Mouse (Mus musculus) monocyte, adult 2 months (primary cell): ENCODE data around the gene Chchd6.

Experiments used
- DNase-seq, 2 experiments: peaks; one replicate each; pipeline ENCODE4 v3.0.0; 2022; ENCODE audit warnings: low spot score in 2 of 2, low read depth in 1 of 2

The Chchd6 gene

GRCm38 (mm10) chr6:89361418-89362280, 233.8 kb downstream of the Chchd6 start:
- DNase-seq = no peak

GRCm38 (mm10) chr6:89360709-89361417, 234.6 kb downstream of the Chchd6 start:
- no peak for DNase-seq

GRCm38 (mm10) chr6:89359771-89360708, 235.4 kb downstream of the Chchd6 start:
- DNase-seq = no peak

GRCm38 (mm10) chr6:89359192-89359591, 236.3 kb downstream of the Chchd6 start:
- DNase-seq = no peak

DNA sequence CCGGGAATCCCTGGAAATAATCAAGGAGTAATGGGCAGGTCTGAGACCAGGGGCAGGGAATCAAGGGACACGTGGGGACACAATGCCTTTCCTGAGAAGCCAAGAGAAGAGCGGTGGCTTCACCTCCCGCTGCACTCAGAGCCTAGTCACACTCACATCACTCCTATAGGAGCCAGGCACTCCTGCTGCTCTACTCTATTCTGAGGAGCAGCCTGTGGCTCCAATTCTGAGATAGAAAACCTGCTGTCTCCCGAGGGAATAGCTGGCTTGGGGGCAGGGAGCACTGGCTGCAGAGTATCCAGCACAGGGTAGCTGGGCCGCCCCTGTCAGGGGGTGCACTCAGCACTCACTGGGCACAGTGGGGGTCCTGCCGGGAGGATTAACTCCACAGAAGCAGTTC, 239.8 kb downstream of the Chchd6 start:
- no peak for DNase-seq

DNA sequence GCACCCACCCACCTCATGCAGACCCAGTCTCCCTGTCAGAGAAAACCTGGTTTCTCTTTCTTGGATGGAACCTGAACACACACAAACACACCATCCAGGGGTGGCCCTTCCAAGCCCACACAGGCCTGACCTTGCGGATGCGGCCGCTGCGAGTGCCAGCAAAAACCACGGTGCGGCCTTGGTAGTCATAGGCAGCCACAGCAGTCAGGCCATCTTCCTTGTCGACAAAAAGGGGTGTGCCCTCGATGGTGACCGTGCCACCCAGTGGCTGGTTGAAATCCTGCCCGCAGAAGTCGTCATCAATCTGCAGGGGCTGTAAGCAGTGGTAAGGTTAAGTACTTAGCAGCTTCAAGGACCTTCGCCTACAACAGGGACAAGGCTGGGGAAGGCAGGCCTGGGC, 240.7 kb downstream of the Chchd6 start:
- DNase-seq = no peak

DNA sequence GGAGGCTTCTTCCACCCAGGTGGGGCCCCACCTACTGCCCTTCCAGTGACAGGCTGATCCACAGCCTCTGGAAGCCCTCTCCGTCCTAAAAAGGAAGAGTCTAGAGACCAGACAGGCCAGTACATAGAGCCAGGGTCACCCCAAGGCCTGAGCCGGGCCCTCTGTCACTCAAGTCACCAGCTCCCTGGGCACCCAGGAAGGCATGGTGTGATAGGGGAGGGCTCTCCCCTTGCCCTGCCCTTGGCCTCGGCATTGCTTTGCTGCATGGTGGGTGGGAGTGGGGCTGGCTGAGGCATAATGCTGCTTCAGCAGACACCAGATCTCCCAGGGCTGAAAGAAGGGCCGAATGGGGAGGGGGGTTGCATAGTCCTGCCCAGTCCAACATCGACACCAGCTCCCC, 241.4 kb downstream of the Chchd6 start:
- DNase-seq = no peak

DNA sequence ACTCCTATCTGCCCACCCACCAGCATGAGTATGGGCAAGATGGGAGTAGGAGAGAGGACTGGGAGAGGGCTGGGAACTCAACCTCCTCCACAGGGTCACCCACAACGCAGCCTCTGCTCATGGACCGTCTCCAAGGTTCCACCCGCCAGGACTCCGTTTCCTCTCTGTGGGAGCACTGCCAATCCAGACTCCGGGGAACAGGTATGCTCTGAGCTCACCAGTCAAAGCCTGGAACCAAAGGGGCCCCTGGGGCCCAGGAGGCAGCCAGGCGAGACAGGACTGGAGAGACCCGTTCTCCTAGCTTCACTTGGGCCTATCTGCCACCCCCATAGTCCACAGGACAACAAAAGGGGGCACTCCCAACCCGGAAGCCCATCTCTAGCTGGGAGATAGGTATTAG, 242.4 kb downstream of the Chchd6 start:
- no peak for DNase-seq

DNA sequence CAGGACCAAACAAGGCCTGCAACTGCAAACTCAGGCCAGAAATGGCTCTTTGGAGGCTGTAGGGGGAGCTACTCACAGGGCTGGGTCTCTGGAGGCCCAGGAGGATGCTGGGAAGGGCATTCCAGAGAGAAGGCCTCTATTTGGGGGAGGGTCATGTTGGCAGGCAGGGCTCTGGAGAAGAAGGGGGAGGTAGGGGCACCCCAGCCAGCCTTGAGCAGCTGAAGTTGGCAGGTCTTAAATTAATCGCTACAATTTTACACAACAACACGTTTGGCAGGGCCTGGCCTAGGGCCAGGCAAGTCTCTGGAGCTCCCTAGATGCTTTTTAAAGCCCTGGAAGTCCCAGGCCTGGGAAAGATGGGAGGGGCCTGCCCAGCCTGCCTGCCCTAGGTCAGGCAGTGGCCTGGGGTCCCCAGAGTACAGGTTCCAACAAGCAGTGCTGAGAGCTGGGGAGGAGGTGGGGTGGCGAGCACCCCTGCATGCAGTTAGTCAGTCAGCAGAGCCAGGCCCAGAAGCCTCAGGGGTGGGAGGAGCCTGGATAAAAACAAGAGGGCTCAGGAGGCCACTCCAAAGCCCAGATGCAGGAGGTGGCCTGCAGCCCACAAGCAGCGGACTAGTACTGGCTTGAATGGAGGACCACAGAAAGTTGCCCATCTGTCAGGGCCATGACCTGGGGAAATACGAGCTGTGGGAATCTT, 243.9 kb downstream of the Chchd6 start:
- no peak for DNase-seq

- DNase-seq = no peak
Measured at GRCm38 (mm10) chr6:89350520-89350919, 244.9 kb downstream of the Chchd6 start.

DNA sequence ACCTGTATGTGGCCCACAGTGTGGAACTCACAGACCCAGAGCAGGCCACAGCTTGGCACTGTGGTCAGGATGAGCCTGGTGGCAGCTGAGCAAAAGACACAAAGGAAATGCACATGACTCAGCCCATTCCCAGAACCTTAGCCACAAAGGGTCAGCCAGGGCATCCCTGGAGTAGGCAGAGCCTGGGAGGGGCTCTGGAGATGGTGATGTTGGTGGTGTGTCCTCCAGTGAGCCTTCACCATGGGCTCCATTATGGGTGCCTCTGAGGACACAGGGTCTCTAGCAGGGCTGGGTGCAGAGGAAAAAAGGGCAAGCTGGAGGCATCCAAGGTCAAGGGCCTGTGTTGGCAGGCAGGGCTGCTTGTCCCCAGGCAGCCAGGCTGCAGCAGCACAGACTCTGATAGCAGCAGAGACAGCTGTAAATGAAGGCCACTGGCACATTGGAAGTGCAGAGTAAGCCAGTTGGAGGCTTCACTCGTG, 245.4 kb downstream of the Chchd6 start:
- no peak for DNase-seq

GRCm38 (mm10) chr6:89348363-89348762, 247.1 kb downstream of the Chchd6 start:
- DNase-seq = no peak

GRCm38 (mm10) chr6:89347792-89348191, 247.7 kb downstream of the Chchd6 start:
- DNase-seq = no peak

- DNase-seq = no peak
Measured at GRCm38 (mm10) chr6:89345855-89346254, 249.6 kb downstream of the Chchd6 start.

DNA sequence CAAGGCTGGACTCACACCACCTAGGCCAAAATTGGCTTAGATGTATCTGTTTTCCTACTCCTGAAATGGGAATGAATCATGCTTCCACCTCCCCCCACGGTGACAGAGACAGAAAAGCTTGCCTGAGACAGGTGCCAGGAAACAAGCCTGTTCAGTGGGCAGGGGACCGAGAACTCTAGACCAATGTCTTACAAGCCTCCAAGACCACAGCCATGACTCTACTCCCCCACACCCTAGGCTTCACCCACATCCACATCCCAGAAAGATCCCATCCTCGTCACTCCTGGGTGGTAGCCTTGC, 250.0 kb downstream of the Chchd6 start:
- DNase-seq = no peak

DNA sequence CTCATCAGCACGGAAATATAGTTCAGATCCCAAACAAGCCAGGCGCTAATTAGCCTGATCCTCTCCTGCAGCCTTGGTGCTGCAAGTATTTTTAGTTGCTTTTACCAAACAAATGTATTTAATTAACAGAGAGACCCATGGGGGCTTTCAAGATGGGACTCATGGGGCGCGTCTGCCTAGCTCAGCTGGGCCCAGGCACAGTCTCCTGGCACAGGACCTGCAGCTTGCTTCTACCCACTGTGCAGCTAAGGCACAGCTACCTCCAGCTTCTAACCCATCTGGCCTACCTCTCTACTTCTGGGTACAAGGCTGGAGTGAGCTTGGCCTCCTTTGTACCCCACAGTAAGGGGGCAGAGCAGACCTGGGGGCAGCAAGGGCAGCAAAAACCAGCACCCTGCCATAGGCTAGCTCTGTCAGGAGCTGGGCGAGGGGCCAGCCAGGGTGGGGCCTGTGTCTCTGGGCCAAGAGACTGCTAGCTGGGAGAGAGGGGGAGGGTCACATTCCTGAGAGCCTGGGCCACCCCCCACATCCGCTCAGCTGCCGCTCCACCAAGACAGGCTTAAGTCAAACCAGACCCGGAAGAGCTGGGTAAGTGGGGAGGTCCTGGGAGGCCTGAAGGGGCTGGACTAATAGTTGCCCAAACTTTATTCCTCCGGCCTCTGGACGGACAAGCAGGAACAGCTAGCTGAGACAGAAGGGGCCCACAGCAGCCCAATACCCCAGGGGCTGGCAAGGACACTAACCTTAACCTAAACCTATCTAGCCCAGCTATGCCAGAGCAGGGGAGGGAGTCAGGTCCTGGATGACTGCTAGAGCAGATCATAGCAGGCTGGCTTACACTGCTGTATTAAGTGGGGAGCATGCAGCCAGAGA, 250.6 kb downstream of the Chchd6 start:
- DNase-seq = no peak

DNA sequence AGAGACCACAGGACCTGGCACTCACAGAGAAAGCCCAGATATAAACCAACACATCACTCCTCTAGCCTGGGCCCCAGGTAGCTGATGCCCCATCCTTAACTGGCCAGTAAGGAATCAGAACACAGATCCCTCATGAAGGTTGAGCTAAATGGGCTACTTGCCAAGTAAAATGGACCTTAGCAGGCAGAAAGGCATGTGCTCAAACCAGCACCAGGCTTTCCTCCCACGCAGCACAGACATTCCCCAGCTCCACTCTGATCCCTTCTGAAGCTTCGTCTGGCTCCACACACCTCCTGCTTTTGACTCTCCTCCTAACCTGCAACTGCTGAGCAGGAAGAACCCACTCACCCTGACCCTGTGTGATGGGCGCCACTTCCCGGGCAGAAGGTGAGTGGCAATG, 253.5 kb downstream of the Chchd6 start:
- DNase-seq = no peak

DNA sequence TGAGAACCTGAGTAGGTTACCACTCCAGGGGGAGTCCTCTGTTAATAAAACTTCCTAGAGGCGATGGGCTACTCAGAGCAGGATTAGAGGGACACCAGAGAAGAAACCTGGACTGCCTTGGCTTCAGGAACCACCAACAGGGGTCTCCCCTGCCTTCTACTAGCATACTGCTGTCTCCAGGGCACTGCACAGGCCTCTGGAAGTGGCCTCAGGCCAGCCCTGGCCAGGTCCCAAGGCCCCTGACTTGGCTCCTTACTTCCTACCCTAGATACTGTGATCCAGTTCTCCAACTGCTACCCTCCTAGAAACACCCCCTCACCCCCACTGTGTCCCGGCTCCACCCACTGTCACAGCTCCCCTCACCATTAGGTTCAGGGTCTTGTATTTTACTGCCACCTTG, 256.0 kb downstream of the Chchd6 start:
- DNase-seq = no peak

- no peak for DNase-seq
Measured at GRCm38 (mm10) chr6:89338733-89339132, 256.7 kb downstream of the Chchd6 start.

DNA sequence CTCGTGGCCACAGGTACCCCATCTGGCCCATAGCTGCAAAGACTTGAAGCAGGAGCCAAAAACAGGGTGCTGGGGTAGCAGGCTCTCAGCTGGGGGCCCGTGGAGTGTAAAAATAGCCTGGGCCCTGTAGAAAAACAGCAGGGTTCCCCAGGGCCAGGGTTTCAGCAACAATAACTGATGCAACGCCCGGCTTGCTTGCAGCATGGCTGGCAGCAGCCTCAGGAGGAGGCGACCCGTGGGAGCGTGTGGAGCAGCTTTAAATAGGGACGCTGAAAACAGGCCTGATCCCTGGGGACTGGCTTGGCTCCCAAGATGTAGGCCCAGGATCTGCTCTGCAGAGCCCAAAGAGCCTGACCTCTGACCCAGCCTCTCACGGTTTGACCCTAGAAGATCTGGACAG, 257.9 kb downstream of the Chchd6 start:
- no peak for DNase-seq
